In the genomic region with DNA sequence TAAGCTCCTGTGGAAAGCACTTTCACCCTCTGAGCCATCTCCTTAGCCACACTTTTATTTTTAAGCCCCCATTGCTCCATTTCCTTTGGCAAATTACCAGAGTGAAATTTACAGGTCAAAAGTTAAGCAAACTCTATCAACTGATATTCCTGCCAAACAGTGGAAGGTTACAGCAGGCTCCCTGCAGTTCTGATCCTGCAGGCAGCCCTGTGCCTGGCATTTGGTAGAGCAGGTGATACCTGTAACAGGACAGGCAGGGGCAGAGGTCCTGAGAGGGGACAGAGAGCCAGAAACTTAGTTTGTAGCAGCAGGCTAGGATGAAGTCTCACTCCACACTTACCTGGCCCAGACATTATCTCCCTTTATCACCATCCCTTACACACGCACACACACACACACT, we compare ENCODE assay signal across 24 mouse cellular contexts. TPM values are rescaled to one million over a fixed set of nuclear protein-coding genes. Genes with fewer than 3 reads are reported as not detected.
"Had no signal": no experiment of that assay in that cellular context is flagged by ENCODE, and none has a peak within 500 bp of the region (broad histone marks: within the 10 kb centered on the region; RNA-seq: fewer than 3 reads in every experiment).

No protein-coding gene starts in this region.

- H3K36me3 ChIP-seq: heart, embryonic 10.5 days; heart, embryonic 12.5 days; hindbrain, embryonic 10.5 days; hindbrain, embryonic 12.5 days; hindbrain, embryonic 15.5 days; limb, embryonic 10.5 days; limb, embryonic 12.5 days had no signal

- H3K4me2 ChIP-seq: heart, embryonic 12.5 days; hindbrain, embryonic 12.5 days; hindbrain, embryonic 15.5 days; limb, embryonic 12.5 days had no signal

- H3K9me3 ChIP-seq: heart, embryonic 10.5 days; hindbrain, embryonic 12.5 days; hindbrain, embryonic 15.5 days; limb, embryonic 10.5 days had no signal

- H3K27ac ChIP-seq: gastrocnemius, adult 2 months; heart, embryonic 10.5 days; hindbrain, embryonic 10.5 days; hindbrain, embryonic 12.5 days; hindbrain, embryonic 15.5 days; hindbrain, postnatal 0 days; layer of hippocampus, adult 2 months; left cerebral cortex, adult 2 months; limb, embryonic 10.5 days; limb, embryonic 12.5 days had no signal

- H3K4me1 ChIP-seq: heart, embryonic 10.5 days; heart, embryonic 12.5 days; hindbrain, embryonic 15.5 days; limb, embryonic 12.5 days had no signal

- H3K9ac ChIP-seq: heart, embryonic 12.5 days; hindbrain, embryonic 12.5 days; hindbrain, embryonic 15.5 days; limb, embryonic 12.5 days had no signal

- DNase-seq: gastrocnemius, adult 2 months; gastrocnemius, postnatal 10 days; gastrocnemius, postnatal 36 days; heart, adult 18-20 months; heart, postnatal 10 days; heart, postnatal 4 days; kidney, adult 18-20 months; kidney, adult 8-10 months; kidney, postnatal 10 days; kidney, postnatal 25 days; kidney, postnatal 4 days had no signal

- ATAC-seq: forebrain, embryonic 16.5 days; hindbrain, postnatal 0 days; intestine, postnatal 0 days had no signal

- H3K27me3 ChIP-seq: heart, embryonic 12.5 days; hindbrain, embryonic 12.5 days; hindbrain, embryonic 15.5 days; limb, embryonic 12.5 days had no signal

- H3K4me3 ChIP-seq: gastrocnemius, adult 2 months; heart, embryonic 10.5 days; heart, embryonic 12.5 days; hindbrain, embryonic 10.5 days; hindbrain, embryonic 12.5 days; hindbrain, embryonic 15.5 days; layer of hippocampus, adult 2 months; left cerebral cortex, adult 2 months; limb, embryonic 10.5 days; limb, embryonic 12.5 days had no signal

RNA-seq across cellular contexts. Expression of a gene that starts 35.7 kb away (rescaled TPM):
- polyA plus RNA-seq: kidney, embryonic 14.5 days had no signal
